Mouse (Mus musculus): ENCODE measurements around the gene Tlx2. TPM values are rescaled to one million over a fixed set of nuclear protein-coding genes. Genes with fewer than 3 reads are reported as not detected.

The Tlx2 gene
- 1 to 10 TPM; 7.5 to 8.9 TPM for total RNA-seq (2021)
- long read RNA-seq, experiment 1, transcript Tlx2-201 (3 exons, 1,236 nt): major isoform, 17 of 26 reads
- long read RNA-seq, experiment 1, partial matches to known transcripts: 1 of 26 reads
- long read RNA-seq, experiment 1, other reads (novel, unspliced or antisense): 7 of 26 reads
- long read RNA-seq, experiment 2, transcript Tlx2-201 (3 exons, 1,236 nt): major isoform, 10 of 13 reads
- long read RNA-seq, experiment 2, partial matches to known transcripts: 0 of 13 reads
- long read RNA-seq, experiment 2, other reads (novel, unspliced or antisense): 0 of 13 reads

- no peak for DNase-seq
These were observed at the start of gene Tlx2 for GRCm38 (mm10) chr6:83070247-83070310. Gene Tlx2, minus strand, starts transcription at chr6:83070293.

- DNase-seq: peak in 1 of 2 experiments; percentile 62
These were observed 49.6 kb upstream of the Tlx2 start for GRCm38 (mm10) chr6:83119734-83120051.

GRCm38 (mm10) chr6:83118825-83119733, 49.0 kb upstream of the Tlx2 start:
- peak in 1 of 2 experiments; percentile 17 for DNase-seq

- DNase-seq: no peak
These were observed 48.3 kb upstream of the Tlx2 start for GRCm38 (mm10) chr6:83118369-83118768.

- DNase-seq: peak in 1 of 2 experiments; percentile 63
These were observed 47.5 kb upstream of the Tlx2 start for GRCm38 (mm10) chr6:83117616-83118015.

- no peak for DNase-seq
These were observed 47.0 kb upstream of the Tlx2 start for GRCm38 (mm10) chr6:83117165-83117438.

- no peak for DNase-seq
These were observed 46.5 kb upstream of the Tlx2 start for GRCm38 (mm10) chr6:83116373-83117164.

GRCm38 (mm10) chr6:83115682-83116372, 45.7 kb upstream of the Tlx2 start:
- DNase-seq: peak in 1 of 2 experiments; percentile 23

- peak; percentile 98 to 99 for DNase-seq
These were observed 45.0 kb upstream of the Tlx2 start, which contains the start of gene Mogs for GRCm38 (mm10) chr6:83115011-83115671. Gene Mogs, plus strand, starts transcription at chr6:83115496.

GRCm38 (mm10) chr6:83111510-83112136, 41.5 kb upstream of the Tlx2 start:
- DNase-seq: no peak

- DNase-seq: peak; percentile 88 to 90
These were observed 38.9 kb upstream of the Tlx2 start, which contains the start of gene Mrpl53 for GRCm38 (mm10) chr6:83108762-83109668. Gene Mrpl53, plus strand, starts transcription at chr6:83109040.

- peak; percentile 87 to 89 for DNase-seq
These were observed 37.7 kb upstream of the Tlx2 start for GRCm38 (mm10) chr6:83107566-83108400.

GRCm38 (mm10) chr6:83104158-83104557, 34.1 kb upstream of the Tlx2 start:
- no peak for DNase-seq

GRCm38 (mm10) chr6:83103130-83103650, 33.1 kb upstream of the Tlx2 start:
- DNase-seq: no peak

- peak; percentile 80 to 88 for DNase-seq
These were observed 31.8 kb upstream of the Tlx2 start for GRCm38 (mm10) chr6:83101688-83102556.

GRCm38 (mm10) chr6:83101316-83101687, 31.2 kb upstream of the Tlx2 start, which contains the start of the genes Ccdc142 and Gm42688:
Gene Ccdc142, plus strand, starts transcription at chr6:83101601.
Gene Gm42688, plus strand, starts transcription at chr6:83101617.
- peak; percentile 92 for DNase-seq

- peak in 1 of 2 experiments; percentile 64 for DNase-seq
These were observed 28.3 kb upstream of the Tlx2 start for GRCm38 (mm10) chr6:83098411-83098810.

GRCm38 (mm10) chr6:83095968-83096367, 25.9 kb upstream of the Tlx2 start:
- DNase-seq: peak in 1 of 2 experiments; percentile 49
